Mouse (Mus musculus) yolk sac, embryonic 10.5 days (tissue): ENCODE data around the gene Slc19a1.

Experiments
- DNase-seq: peaks from one replicate; pipeline ENCODE4 v3.0.0-alpha.2; 2017; ENCODE audit warnings: low spot score

The Slc19a1 gene

DNA sequence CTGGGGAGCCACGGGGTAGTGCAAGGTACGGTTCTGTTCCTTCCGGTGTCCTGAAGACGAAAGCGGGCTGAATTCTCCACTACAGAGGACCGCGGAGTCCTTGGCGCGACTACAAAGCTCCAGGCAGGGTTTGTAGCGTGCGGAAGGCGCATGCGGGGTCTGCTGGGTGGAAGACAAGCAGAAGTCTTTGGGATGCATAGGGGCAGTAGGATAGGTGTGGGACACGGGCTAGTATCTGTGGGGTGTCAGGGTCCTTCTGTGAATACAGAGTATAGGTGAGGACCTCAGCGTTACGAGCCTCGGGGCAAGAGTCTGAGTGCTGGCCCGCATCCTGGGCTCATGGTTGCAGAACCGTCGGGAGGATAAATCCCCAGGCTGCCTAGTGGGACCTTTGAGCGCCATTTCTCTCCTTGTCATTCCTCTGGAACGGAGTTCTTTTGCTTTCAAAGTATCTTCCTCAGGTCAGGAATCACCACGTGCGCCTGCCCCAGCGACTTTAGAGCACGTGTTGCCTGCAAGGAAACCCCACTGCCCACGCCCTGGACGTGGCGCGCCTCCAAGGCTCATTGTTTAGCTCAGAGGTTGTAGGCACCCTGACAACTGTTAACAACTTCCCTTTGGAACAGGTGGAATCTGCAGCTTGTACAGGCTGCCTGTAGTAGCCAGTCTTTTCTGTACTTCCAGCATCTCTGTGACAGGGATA lies 1.4 kb downstream of the Slc19a1 start:
- peak; percentile 42 for DNase-seq

DNA sequence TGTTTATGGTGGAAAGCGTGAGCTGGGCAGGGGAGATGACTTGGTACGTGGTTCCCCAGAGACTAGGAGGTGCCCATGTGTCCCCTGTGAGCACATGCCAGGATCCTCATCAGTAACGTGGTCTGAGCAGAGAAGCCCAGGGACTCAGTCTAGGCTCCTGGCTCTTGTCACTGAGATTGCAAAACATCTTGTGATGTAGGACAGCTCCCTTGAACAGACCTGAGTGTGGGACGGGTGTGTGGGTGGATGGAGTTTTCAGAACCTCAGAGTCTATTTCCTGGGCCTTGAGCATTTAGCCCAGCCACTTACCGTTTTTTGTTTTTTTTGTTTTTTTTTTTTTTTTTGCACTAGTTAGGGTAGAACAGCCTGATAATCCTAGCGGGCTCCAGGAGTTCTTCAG lies 3.4 kb downstream of the Slc19a1 start:
- DNase-seq: no peak

- no peak for DNase-seq
Observed at GRCm38 (mm10) chr10:77038579-77039174, 6.6 kb downstream of the Slc19a1 start.

DNA sequence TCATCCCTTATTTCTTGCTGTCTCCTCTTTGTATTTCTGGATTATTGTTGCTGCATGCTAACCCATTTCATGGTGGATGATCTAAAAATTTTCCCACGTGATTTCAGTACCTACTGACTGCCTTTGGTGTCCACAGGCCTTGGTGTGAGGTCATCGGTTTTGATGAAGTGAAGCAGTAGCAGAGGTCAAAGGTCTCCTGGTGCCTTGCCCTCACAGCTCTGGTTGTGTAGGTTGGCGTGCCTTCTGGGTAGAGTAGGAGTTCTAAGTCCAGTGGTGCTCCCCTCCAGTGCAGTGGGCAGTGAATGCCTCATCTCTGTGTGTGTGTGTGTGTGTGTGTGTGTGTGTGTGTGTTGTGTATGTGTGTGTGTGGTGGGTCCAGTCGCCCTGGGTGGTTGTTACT lies 16.2 kb downstream of the Slc19a1 start:
- no peak for DNase-seq

GRCm38 (mm10) chr10:77048606-77049005 lies 16.6 kb downstream of the Slc19a1 start:
- no peak for DNase-seq

DNA sequence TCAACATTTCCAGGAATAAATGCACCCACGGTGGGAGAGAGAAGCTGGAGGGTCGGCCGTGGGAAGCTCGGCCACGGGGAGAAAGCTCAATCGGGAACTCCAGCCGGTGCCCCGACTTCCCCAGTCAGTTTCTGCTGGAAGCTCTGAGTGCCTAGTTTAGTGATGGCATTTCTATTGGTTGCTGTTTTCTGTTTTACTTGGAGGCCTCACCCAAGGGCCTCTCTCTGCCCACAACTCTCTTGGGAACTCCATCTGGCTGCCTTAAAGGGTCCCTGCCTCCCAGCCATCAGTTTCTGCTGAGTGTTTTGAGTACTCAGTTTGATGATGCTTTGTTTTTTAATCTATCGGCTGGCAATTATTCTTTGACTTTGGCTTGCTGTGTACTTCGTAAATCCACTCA lies 24.7 kb downstream of the Slc19a1 start:
- no peak for DNase-seq

GRCm38 (mm10) chr10:77061426-77061825 lies 29.4 kb downstream of the Slc19a1 start:
- DNase-seq: no peak

DNA sequence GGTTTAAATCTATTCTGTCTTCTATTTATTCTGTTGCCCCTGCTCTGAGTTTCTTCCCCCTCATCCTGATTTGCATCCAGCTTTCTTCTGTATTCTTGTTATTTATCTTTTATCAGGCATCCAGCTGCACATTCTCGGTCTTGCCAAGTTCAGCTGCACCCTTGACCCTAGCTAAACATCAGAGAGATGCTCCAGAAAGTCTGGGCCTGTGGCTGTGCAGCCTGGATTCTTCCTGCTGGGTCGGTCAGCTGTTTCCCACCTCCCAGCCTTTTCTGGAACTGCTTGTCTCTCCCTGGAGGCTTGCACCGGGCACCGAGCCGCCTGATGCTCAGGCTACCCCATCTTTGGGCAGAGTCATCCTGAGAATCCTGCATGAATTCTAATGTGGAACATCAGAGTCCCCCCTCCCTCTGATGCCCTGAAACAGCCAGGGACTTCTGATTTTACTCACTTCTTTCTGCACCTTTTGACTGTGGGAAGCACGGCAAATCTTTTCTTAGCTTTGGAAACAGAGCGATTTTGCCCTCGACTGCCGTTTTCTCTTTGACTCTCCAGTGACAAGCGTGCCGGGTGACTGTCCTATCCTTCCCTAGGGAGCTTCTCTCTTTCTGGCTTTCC lies 30.5 kb downstream of the Slc19a1 start:
- no peak for DNase-seq

- DNase-seq: no peak
Observed at GRCm38 (mm10) chr10:77064239-77064638, 32.2 kb downstream of the Slc19a1 start.

DNA sequence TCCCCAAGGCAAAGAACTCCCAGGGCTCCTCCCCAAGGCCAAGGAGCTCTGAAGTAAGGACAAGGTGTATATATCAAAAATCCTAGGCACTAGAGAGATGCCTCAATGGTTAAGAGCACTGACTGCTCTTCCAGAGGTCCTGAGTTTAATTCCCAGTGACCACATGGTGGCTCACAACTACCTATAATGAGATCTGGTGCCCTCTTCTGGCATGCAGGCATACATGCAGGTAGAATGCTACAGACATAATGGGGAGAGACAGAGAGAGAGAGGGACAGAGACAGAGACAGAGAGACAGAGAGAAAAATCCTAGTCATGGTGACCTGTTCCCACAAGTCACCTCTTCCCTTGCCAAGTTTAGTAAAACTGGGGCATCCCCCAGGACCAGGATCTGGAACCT lies 32.6 kb downstream of the Slc19a1 start:
- no peak for DNase-seq

- no peak for DNase-seq
Observed at GRCm38 (mm10) chr10:77068469-77068868, 36.4 kb downstream of the Slc19a1 start.

DNA sequence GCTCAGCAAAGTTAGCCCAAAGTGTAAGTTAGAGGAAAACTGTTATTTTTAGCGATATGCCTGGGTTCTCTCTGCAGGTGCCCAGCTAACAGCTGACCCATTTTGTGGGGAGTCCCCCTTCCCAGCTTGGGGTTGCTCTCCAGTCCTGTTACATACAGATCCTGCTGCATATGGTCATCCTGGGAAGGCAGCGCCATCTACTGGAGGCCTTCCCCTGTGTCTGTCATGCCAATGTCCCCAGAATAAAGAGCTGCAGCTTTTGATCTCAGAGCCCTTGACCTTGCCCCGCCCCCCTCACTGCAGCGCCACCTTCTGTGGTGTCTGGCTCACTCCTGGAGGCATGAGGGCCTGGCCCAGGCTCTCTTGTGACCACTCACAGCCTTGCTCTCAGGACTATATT lies 38.0 kb downstream of the Slc19a1 start:
- peak; percentile 51 for DNase-seq

GRCm38 (mm10) chr10:77074276-77074974 lies 42.4 kb downstream of the Slc19a1 start:
- no peak for DNase-seq

DNA sequence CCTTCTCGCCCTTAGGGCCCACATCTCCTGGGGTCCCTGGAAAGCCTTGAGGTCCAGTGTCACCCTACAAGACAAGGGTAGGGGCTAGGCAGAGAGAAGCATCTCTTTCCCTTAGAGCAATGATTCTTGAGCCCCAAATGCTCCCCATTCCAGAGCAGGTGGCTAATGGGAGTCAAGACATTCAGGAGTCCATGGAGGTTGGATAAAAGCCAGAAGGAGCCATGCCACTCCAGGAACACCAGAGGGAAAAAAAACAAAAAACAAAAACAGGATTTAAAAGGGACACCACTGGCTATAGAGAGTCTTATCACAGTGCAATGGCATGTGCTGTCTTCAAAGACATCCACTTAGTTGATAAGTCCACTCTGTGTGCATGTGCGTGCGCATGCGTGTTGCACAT lies 46.4 kb downstream of the Slc19a1 start:
- DNase-seq: no peak

DNA sequence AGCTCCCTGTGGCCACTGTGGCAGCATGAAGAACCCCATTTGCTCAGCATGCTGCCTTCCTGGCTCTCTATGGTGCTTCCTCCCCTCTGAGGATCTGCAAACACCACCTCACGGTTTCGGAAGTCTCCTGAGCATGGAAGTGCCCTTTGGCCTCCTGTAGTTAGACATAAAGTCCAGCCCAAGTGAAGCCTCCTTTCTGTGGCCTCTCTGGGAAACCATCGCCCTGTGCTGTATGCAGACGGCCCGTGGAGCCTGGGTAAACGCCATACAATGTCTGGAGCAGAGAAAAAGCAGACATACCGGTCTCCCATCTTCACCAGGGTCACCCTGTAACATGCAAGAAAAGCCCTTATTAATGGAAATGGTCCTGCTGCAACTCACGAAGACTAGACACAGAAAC lies 46.9 kb downstream of the Slc19a1 start:
- peak; percentile 88 for DNase-seq

DNA sequence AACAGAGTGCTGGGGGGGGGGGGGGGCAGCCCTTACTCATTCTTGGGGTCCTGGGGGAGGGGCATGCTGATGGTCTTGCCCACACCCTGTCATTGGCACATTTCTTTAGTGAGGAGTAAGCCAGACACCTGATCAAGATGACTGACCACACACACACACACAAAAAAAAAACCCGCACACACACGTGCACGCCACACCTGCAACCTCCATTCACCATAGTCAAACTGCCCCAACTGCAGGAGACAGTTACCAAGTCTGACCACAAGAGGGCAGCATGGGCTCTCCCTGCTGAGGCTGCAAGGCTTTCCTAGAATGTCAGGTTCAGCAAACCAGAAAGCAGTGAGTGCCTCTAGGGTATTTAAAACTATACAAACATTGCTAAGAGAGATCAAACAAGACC lies 50.4 kb downstream of the Slc19a1 start:
- DNase-seq: peak; percentile 76

GRCm38 (mm10) chr10:77082921-77083320 lies 50.9 kb downstream of the Slc19a1 start:
- DNase-seq: no peak

DNA sequence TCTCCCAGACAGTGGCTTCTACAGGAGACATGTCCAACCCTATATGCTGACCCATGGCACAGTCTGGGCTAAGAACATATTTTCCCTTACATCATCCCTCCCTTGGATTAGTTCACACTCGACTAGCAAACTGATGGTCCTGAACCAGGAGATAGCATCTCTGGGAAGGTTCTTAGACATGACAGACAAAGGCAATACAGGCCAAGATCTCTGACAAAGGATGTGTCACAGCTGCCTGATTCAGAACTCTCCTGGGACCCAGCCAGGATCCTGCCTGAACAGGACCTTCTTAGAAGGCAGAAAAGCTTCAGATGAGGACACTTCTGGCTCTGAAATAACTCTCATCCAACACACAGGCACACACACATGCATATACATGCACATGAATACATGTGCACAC lies 52.5 kb downstream of the Slc19a1 start:
- DNase-seq: no peak

GRCm38 (mm10) chr10:77089336-77089735 lies 57.3 kb downstream of the Slc19a1 start:
- DNase-seq: peak; percentile 77

GRCm38 (mm10) chr10:77090063-77090462 lies 58.0 kb downstream of the Slc19a1 start:
- DNase-seq: no peak

DNA sequence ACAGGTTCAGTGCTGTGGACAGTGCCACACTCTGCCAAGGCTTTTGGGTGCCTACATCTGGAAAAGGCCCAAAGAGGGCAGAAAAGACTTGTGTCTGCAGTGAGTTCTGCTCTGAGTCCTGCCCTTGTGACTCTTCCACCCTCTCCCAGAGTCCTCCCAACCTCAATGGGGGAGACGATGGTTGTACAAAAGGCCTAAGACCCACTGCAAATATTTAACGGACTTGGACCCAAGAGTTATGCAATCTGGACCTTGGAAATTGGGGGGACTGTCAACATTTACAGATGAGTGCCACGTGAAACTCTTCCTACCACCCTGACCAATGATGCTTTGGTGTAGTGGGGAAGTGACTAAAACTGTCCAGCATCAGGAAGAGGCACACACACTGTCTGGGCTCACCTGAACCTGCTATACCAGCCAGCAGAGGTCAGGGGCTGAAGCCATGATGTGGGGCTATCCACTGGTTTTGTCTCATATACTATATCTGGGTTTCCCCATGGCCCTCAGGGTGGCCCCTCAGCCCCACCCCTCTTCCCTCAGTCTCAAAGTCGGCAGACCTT lies 59.6 kb downstream of the Slc19a1 start:
- peak; percentile 76 for DNase-seq

GRCm38 (mm10) chr10:77093817-77094216 lies 61.8 kb downstream of the Slc19a1 start:
- no peak for DNase-seq

DNA sequence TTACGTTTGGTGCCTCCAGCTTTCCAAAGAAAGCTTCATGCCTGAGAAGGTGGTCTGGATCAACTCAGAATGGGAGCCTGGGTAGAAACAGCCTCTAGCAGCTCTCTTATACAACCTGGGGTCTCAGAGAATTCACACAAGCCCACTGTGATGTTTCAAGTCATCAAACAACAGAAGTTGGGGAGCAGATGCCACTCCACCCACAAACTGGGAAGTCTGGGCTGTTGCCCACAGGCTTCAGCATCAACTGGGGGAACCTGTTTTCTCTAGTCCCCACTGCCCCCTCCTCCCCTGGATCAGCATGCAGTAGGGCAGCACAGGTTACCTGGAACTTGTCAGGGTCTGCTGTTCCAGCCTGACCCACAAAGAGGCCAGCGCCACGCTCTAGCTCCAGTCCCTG lies 63.6 kb downstream of the Slc19a1 start:
- no peak for DNase-seq
